Mouse (Mus musculus) layer of hippocampus, adult 18-20 months (tissue): ENCODE results near the gene Gna15. TPM values are rescaled to one million over a fixed set of nuclear protein-coding genes. Genes with fewer than 3 reads are reported as not detected.

Experiments used
- microRNA-seq, 2 experiments: library from miRNA; unstranded; fragments of <30 nt; microRNA quantifications; one replicate each; pipeline ENCODE4 v1.2.0; 2021
- total RNA-seq, 2 experiments: library from RNA; stranded (reverse); gene quantifications; 2 replicates each; pipeline ENCODE4 v1.2.3; 2021

Gene Gna15
- total RNA-seq, 2 experiments from 2014 or later, result 3.9 to 4.4 TPM

Small RNA genes within 50 kb of the gene (microRNA-seq; reads per million reads assigned to microRNA genes)
- gene Gm25595, result 0 reads per million in 2 experiments

Other genes starting within 250 kb of the Gna15 start
- gene Tjp3, start 232.6 kb downstream of the Gna15 start, total RNA-seq, result 1 to 10 TPM in 1 of 2 experiments, under 1 TPM in 1; 0.62 to 1.7 TPM
- 100 to 1,000 TPM; 303 to 304 TPM for gene Pip5k1c, start 231.3 kb downstream of the Gna15 start, total RNA-seq
- 10 to 100 TPM; 31.1 to 31.2 TPM for gene Cactin, start 203.1 kb downstream of the Gna15 start, total RNA-seq
- gene Tbxa2r, start 195.5 kb downstream of the Gna15 start, total RNA-seq, result 1 to 10 TPM in 1 of 2 experiments, under 1 TPM in 1; 0.74 to 1.0 TPM
- gene Gipc3, start 181.0 kb downstream of the Gna15 start, total RNA-seq, result 1 to 10 TPM; 1.8 TPM
- gene Hmg20b, start 173.7 kb downstream of the Gna15 start, total RNA-seq, result 10 to 100 TPM; 32.4 to 37.0 TPM
- gene Mfsd12, start 166.7 kb downstream of the Gna15 start, total RNA-seq, result 10 to 100 TPM; 42.2 to 44.4 TPM
- 1 to 10 TPM; 1.6 to 2.0 TPM for gene 4930404N11Rik, start 158.4 kb downstream of the Gna15 start, total RNA-seq
- gene Fzr1, start 145.7 kb downstream of the Gna15 start, total RNA-seq, result 10 to 100 TPM; 70.8 to 72.5 TPM
- 10 to 100 TPM; 82.0 to 82.9 TPM for gene Dohh, start 139.8 kb downstream of the Gna15 start, total RNA-seq
- gene Gm48551, start 139.8 kb downstream of the Gna15 start, total RNA-seq, result 1 to 10 TPM; 4.1 to 4.8 TPM
- gene Gm48552, start 135.2 kb downstream of the Gna15 start, total RNA-seq, result 1 to 10 TPM; 4.2 to 6.9 TPM
- gene Smim24, start 131.2 kb downstream of the Gna15 start, total RNA-seq, result 1 to 10 TPM; 1.8 to 2.4 TPM
- gene Nfic, start 68.6 kb downstream of the Gna15 start, total RNA-seq, result 10 to 100 TPM; 54.2 to 54.7 TPM
- 100 to 1,000 TPM; 268 TPM for gene Celf5, start 41.5 kb downstream of the Gna15 start, total RNA-seq
- 10 to 100 TPM; 77.5 to 87.4 TPM for gene Ncln, start 27.8 kb downstream of the Gna15 start, total RNA-seq
- under 1 TPM; 0.53 to 0.94 TPM for gene S1pr4, start 24.1 kb downstream of the Gna15 start, total RNA-seq
- gene Gna11, start 21.0 kb upstream of the Gna15 start, total RNA-seq, result 100 to 1,000 TPM; 124 to 126 TPM
- gene Aes, start 35.3 kb upstream of the Gna15 start, total RNA-seq, result 100 to 1,000 TPM; 765 to 778 TPM
- 10 to 100 TPM; 31.6 to 31.8 TPM for gene Tle2, start 50.3 kb upstream of the Gna15 start, total RNA-seq
- gene Tle6, start 76.8 kb upstream of the Gna15 start, total RNA-seq, result 1 to 10 TPM; 2.6 to 4.1 TPM
- gene BC025920, start 82.0 kb upstream of the Gna15 start, total RNA-seq, result 1 to 10 TPM; 3.6 to 3.8 TPM
- gene Sirt6, start 103.6 kb upstream of the Gna15 start, total RNA-seq, result 10 to 100 TPM; 24.8 to 26.7 TPM
- gene Ankrd24, start 104.3 kb upstream of the Gna15 start, total RNA-seq, result 10 to 100 TPM; 36.9 to 37.8 TPM
- gene Gm10778, start 124.8 kb upstream of the Gna15 start, total RNA-seq, result 1 to 10 TPM; 3.5 to 3.8 TPM
- 10 to 100 TPM in 1 of 2 experiments, 1 to 10 TPM in 1; 8.9 to 10.9 TPM for gene Zfp433, start 180.6 kb upstream of the Gna15 start, total RNA-seq
- 10 to 100 TPM in 1 of 2 experiments, 1 to 10 TPM in 1; 9.2 to 10.1 TPM for gene Gm3055, start 246.9 kb upstream of the Gna15 start, total RNA-seq